ENCODE assay signal across 9 mouse cellular contexts in the genomic region with DNA sequence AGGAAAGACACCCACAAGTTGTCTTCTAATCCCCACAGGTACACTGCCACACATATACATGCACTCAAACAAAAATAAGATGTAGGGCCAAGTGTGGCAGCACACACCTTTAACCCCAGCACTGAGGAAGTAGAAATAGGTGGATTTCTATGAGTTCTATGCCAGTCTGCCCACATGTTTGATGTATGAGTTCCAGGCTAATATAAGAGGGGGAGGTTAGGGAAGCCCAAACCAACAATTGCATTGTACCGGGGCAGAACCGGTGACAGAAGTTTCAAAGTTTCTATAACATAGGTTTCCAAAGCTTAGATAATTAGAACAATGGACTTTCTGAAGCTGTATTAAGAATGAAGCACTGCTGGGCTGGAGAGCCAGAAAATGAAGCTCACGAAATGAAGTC. TPM values are rescaled to one million over a fixed set of nuclear protein-coding genes. Genes with fewer than 3 reads are reported as not detected.
A peak's percentile ranks its signal among the peaks of the same experiment; 100 is the strongest.
DNase-seq lines count a peak whose midpoint lies in the region; ATAC-seq and TF ChIP-seq lines count a peak whose summit lies in the region.
"Had no signal": no experiment of that assay in that cellular context is flagged by ENCODE, and none has a peak within 500 bp of the region (broad histone marks: within the 10 kb centered on the region; RNA-seq: fewer than 3 reads in every experiment).

No protein-coding gene starts in this region.

- H3K27ac ChIP-seq in heart, embryonic 11.5 days (ENCODE audit: low read depth, low read length), result no peak overlapping the region
- no peak overlapping the region for H3K27ac ChIP-seq in CH12.LX (ENCODE audit: insufficient read depth, low read depth)
- H3K27ac ChIP-seq in forebrain, embryonic 13.5 days, result no peak overlapping the region
- no peak overlapping the region for H3K27ac ChIP-seq in liver, embryonic 16.5 days (ENCODE audit: low read length)

- H3K4me1 ChIP-seq in heart, embryonic 11.5 days (ENCODE audit: control insufficient read depth, insufficient read depth, low read length), result peaks cover 16% of the 10 kb centered on the region
- peaks cover 0 to 18% of the 10 kb centered on the region in 2 experiments; a peak in 1 of 4 replicates for H3K4me1 ChIP-seq in CH12.LX (ENCODE audit: control insufficient read depth in 1 of 2, insufficient read depth in 2 of 2)
- H3K4me1 ChIP-seq in forebrain, embryonic 13.5 days, result peaks cover 21% of the 10 kb centered on the region
- H3K4me1 ChIP-seq in liver, embryonic 16.5 days (ENCODE audit: control insufficient read depth, low read depth, low read length), result peaks cover 15% of the 10 kb centered on the region

- TF ChIP-seq POLR2A in CH12.LX (IDR thresholded peaks at IDR 0.05; ENCODE audit: low read depth, low read length), result no peak

- in situ Hi-C loops in CH12.LX (cut with MboI; ENCODE audit: low pct_ligation_motif_present, low pct_unique_long_range_greater_than_20kb, low sequenced_read_pairs), result no loop called here

- 54% methylated on average over 3 of the region's 3 CpGs for WGBS in heart, embryonic 11.5 days (ENCODE audit: insufficient replicate concordance)
- 68% methylated on average over 3 of the region's 3 CpGs for WGBS in forebrain, embryonic 13.5 days
- WGBS in liver, embryonic 16.5 days (ENCODE audit: insufficient replicate concordance), result 50% methylated on average over 3 of the region's 3 CpGs

- no peak for TF ChIP-seq RAD21 in CH12.LX (IDR thresholded peaks at IDR 0.05; ENCODE audit: low read depth, low read length)

- peaks cover 26% of the 10 kb centered on the region for H3K36me3 ChIP-seq in heart, embryonic 11.5 days (ENCODE audit: control insufficient read depth, insufficient read depth, low read length)
- peaks cover 37 to 39% of the 10 kb centered on the region in 2 experiments for H3K36me3 ChIP-seq in CH12.LX (replicated peaks in 1 of 2; ENCODE audit: control insufficient read depth in 1 of 2, insufficient read depth in 1 of 2, low read length in 1 of 2)
- peaks cover 30% of the 10 kb centered on the region for H3K36me3 ChIP-seq in forebrain, embryonic 13.5 days (ENCODE audit: poor library complexity, severe bottlenecking)
- peaks cover 30% of the 10 kb centered on the region for H3K36me3 ChIP-seq in liver, embryonic 16.5 days (ENCODE audit: control insufficient read depth, insufficient read depth)

- peak overlapping the region; percentile 90 for H3K9ac ChIP-seq in heart, embryonic 11.5 days (ENCODE audit: low read depth, low read length)
- peak overlapping the region; percentile 81 for H3K9ac ChIP-seq in CH12.LX (ENCODE audit: insufficient read depth, low read depth)
- peak overlapping the region; percentile 91 for H3K9ac ChIP-seq in forebrain, embryonic 13.5 days
- H3K9ac ChIP-seq in liver, embryonic 16.5 days (ENCODE audit: low read depth, low read length), result peak overlapping the region; percentile 84

- H3K27me3 ChIP-seq in heart, embryonic 11.5 days (ENCODE audit: control insufficient read depth, insufficient read depth, low read length), result no peaks in the 10 kb centered on the region
- no peaks in the 10 kb centered on the region for H3K27me3 ChIP-seq in CH12.LX (replicated peaks)
- 0 out of 2 replicates have a peak, but pooled peaks cover 2% of the 10 kb centered on the region for H3K27me3 ChIP-seq in forebrain, embryonic 13.5 days
- no peaks in the 10 kb centered on the region for H3K27me3 ChIP-seq in liver, embryonic 16.5 days (ENCODE audit: control insufficient read depth, insufficient read depth, low read depth, low read length)

- dilution Hi-C loops in CH12.LX (cut with MboI; ENCODE audit: extremely low pct_ligation_motif_present, extremely low pct_unique_long_range_greater_than_20kb, low sequenced_read_pairs), result no loop called here

- peaks cover 3% of the 10 kb centered on the region for H3K9me3 ChIP-seq in heart, embryonic 11.5 days (replicated peaks; ENCODE audit: control insufficient read depth, low read length)
- peaks cover 41% of the 10 kb centered on the region for H3K9me3 ChIP-seq in CH12.LX (replicated peaks; ENCODE audit: low read length)
- peaks cover 7% of the 10 kb centered on the region for H3K9me3 ChIP-seq in forebrain, embryonic 13.5 days (replicated peaks)
- peaks cover 9% of the 10 kb centered on the region for H3K9me3 ChIP-seq in liver, embryonic 16.5 days (replicated peaks; ENCODE audit: control insufficient read depth, low read length)

- no peak for TF ChIP-seq CTCF in CH12.LX (conservative IDR thresholded peaks at IDR 0.05 in 1 of 2, IDR thresholded peaks at IDR 0.05 in 1 of 2; ENCODE audit: low read depth in 2 of 2, low read length in 2 of 2)

- peak overlapping the region; percentile 72 for H3K4me3 ChIP-seq in heart, embryonic 11.5 days (ENCODE audit: low read depth, low read length)
- H3K4me3 ChIP-seq in CH12.LX (replicated peaks in 1 of 3; ENCODE audit: low read depth in 2 of 3, low read length in 2 of 3, poor library complexity in 1 of 3), result peak overlapping the region; percentile 65 to 77 (median 76)
- H3K4me3 ChIP-seq in forebrain, embryonic 13.5 days, result peak overlapping the region; percentile 91
- H3K4me3 ChIP-seq in liver, embryonic 16.5 days (ENCODE audit: low read depth, low read length), result peak overlapping the region; percentile 81

- ATAC-seq in heart, embryonic 11.5 days (replicated peaks; ENCODE audit: insufficient number of reproducible peaks, low FRiP score, low TSS enrichment), result no peak
- no peak for ATAC-seq in forebrain, embryonic 13.5 days
- no peak for ATAC-seq in liver, embryonic 16.5 days (ENCODE audit: low read depth)

- peak overlapping the region; percentile 82 for H3K4me2 ChIP-seq in heart, embryonic 11.5 days
- H3K4me2 ChIP-seq in CH12.LX (ENCODE audit: insufficient read depth, low read depth, poor library complexity, severe bottlenecking), result peak overlapping the region; percentile 99
- peak overlapping the region; percentile 71 for H3K4me2 ChIP-seq in forebrain, embryonic 13.5 days
- peak overlapping the region; percentile 54 for H3K4me2 ChIP-seq in liver, embryonic 16.5 days (ENCODE audit: low read depth, low read length)

- TF ChIP-seq EP300 in CH12.LX (IDR thresholded peaks at IDR 0.05; ENCODE audit: low read length), result no peak

- no peak for DNase-seq in heart, postnatal 36 days
- no peak for DNase-seq in CH12.LX (ENCODE audit: extremely low read depth)
- DNase-seq in thymus, postnatal 0 days (ENCODE audit: low spot score), result no peak
- DNase-seq in left cerebral cortex, postnatal 10 days (ENCODE audit: extremely low spot score in 1 of 2, low spot score in 2 of 2), result no peak
- DNase-seq in frontal cortex, postnatal 36 days (ENCODE audit: low spot score in 2 of 2), result no peak
- DNase-seq: gastrocnemius, postnatal 25 days had no signal

- peaks cover 41% of the 10 kb centered on the region for H3K79me2 ChIP-seq in CH12.LX (replicated peaks; ENCODE audit: control insufficient read depth, extremely low read depth, insufficient read depth, poor library complexity, severe bottlenecking)

- intact Hi-C loops in heart, postnatal 36 days (cut with DNase I), result loop anchor here (1.0 to 5.0 kb wide), 4 partner anchors 58 to 247 kb away; partner anchors contain the start of genes 1110059G10Rik, Exosc7, Kif15 and Tcaim
- intact Hi-C loops in left cerebral cortex, postnatal 10 days (cut with DNase I), result no loop called here

RNA-seq across cellular contexts. Expression of gene Zfp445, which starts 1.0 kb away (rescaled TPM):
- polyA plus RNA-seq in heart, embryonic 11.5 days (2014; fragmentation: Nextera tagmentation; extraction: Ambion mirVana), result 34.4 and 42.1 TPM in 2 replicates
- 10 to 100 TPM; 81.3 to 84.5 TPM for total RNA-seq in heart, postnatal 36 days (2021)
- total RNA-seq in CH12.LX (2012; rRNA removed), result 53.8 and 56.3 TPM in 2 replicates
- total RNA-seq in CH12.LX (2014; rRNA removed), result 43.7 and 49.6 TPM in 2 replicates
- 46.0 and 55.5 TPM in 2 replicates for polyA plus RNA-seq in CH12.LX (2012; ENCODE audit: insufficient read length, low read depth)
- 80.5 and 95.8 TPM in 2 replicates for polyA plus RNA-seq in forebrain, embryonic 13.5 days (2015; fragmentation: Nextera tagmentation; extraction: Ambion mirVana)
- polyA plus RNA-seq in liver, embryonic 16.5 days (2015; fragmentation: Nextera tagmentation; extraction: Ambion mirVana), result 19.4 and 20.3 TPM in 2 replicates
- 32.5 and 36.0 TPM in 2 replicates for polyA plus RNA-seq in thymus, postnatal 0 days (2015; fragmentation: Nextera tagmentation; extraction: Ambion mirVana)
- total RNA-seq in left cerebral cortex, postnatal 10 days (2021), result 100 to 1,000 TPM; 166 to 172 TPM

RNA-seq across cellular contexts. Expression of gene Zkscan7, which starts 20.6 kb away (rescaled TPM):
- polyA plus RNA-seq in heart, embryonic 11.5 days (2014; fragmentation: Nextera tagmentation; extraction: Ambion mirVana), result 1.3 and 1.7 TPM in 2 replicates
- total RNA-seq in heart, postnatal 36 days (2021), result 1 to 10 TPM; 6.3 to 6.6 TPM
- total RNA-seq in CH12.LX (2012; rRNA removed), result 4.2 and 6.4 TPM in 2 replicates
- total RNA-seq in CH12.LX (2014; rRNA removed), result 6.6 and 7.5 TPM in 2 replicates
- 2.1 and 3.5 TPM in 2 replicates for polyA plus RNA-seq in CH12.LX (2012; ENCODE audit: insufficient read length, low read depth)
- 4.2 and 5.7 TPM in 2 replicates for polyA plus RNA-seq in forebrain, embryonic 13.5 days (2015; fragmentation: Nextera tagmentation; extraction: Ambion mirVana)
- 0.69 and 1.0 TPM in 2 replicates for polyA plus RNA-seq in liver, embryonic 16.5 days (2015; fragmentation: Nextera tagmentation; extraction: Ambion mirVana)
- 1.8 and 2.9 TPM in 2 replicates for polyA plus RNA-seq in thymus, postnatal 0 days (2015; fragmentation: Nextera tagmentation; extraction: Ambion mirVana)
- 1 to 10 TPM; 4.5 to 5.0 TPM for total RNA-seq in left cerebral cortex, postnatal 10 days (2021)

RNA-seq across cellular contexts. Expression of gene Gm35549, which starts 21.0 kb away (rescaled TPM):
- polyA plus RNA-seq in heart, embryonic 11.5 days (2014; fragmentation: Nextera tagmentation; extraction: Ambion mirVana), result 0.47 and 0.51 TPM in 2 replicates
- not detected for total RNA-seq in heart, postnatal 36 days (2021)
- total RNA-seq in CH12.LX (2012; rRNA removed) (0.13 TPM in 1 of 2 replicates, not detected in the other), CH12.LX (2014; rRNA removed) (not detected in 2 replicates)
- polyA plus RNA-seq in CH12.LX (2012; ENCODE audit: insufficient read length, low read depth), result 0.41 TPM in 1 of 2 replicates, not detected in the other
- 0.43 TPM in 1 of 2 replicates, not detected in the other for polyA plus RNA-seq in forebrain, embryonic 13.5 days (2015; fragmentation: Nextera tagmentation; extraction: Ambion mirVana)
- 0.16 TPM in 1 of 2 replicates, not detected in the other for polyA plus RNA-seq in liver, embryonic 16.5 days (2015; fragmentation: Nextera tagmentation; extraction: Ambion mirVana)
- 0.30 TPM in 1 of 2 replicates, not detected in the other for polyA plus RNA-seq in thymus, postnatal 0 days (2015; fragmentation: Nextera tagmentation; extraction: Ambion mirVana)
- not detected for total RNA-seq in left cerebral cortex, postnatal 10 days (2021)
- total RNA-seq: gastrocnemius, postnatal 25 days had no signal

RNA-seq across cellular contexts. Expression of gene Zfp105, which starts 58.0 kb away (rescaled TPM):
- polyA plus RNA-seq in heart, embryonic 11.5 days (2014; fragmentation: Nextera tagmentation; extraction: Ambion mirVana), result 15.5 and 15.6 TPM in 2 replicates
- total RNA-seq in heart, postnatal 36 days (2021), result 1 to 10 TPM; 1.9 to 2.0 TPM
- total RNA-seq in CH12.LX (2012; rRNA removed) (not detected in 2 replicates), CH12.LX (2014; rRNA removed) (not detected in 2 replicates)
- polyA plus RNA-seq in CH12.LX (2012; ENCODE audit: insufficient read length, low read depth), result not detected in 2 replicates
- polyA plus RNA-seq in forebrain, embryonic 13.5 days (2015; fragmentation: Nextera tagmentation; extraction: Ambion mirVana), result 30.5 TPM in 2 replicates
- 1.6 and 1.8 TPM in 2 replicates for polyA plus RNA-seq in liver, embryonic 16.5 days (2015; fragmentation: Nextera tagmentation; extraction: Ambion mirVana)
- 2.6 and 2.7 TPM in 2 replicates for polyA plus RNA-seq in thymus, postnatal 0 days (2015; fragmentation: Nextera tagmentation; extraction: Ambion mirVana)
- total RNA-seq in left cerebral cortex, postnatal 10 days (2021), result 1 to 10 TPM; 6.9 to 8.0 TPM

RNA-seq across cellular contexts. Expression of gene Tcaim, which starts 59.5 kb away (rescaled TPM):
- polyA plus RNA-seq in heart, embryonic 11.5 days (2014; fragmentation: Nextera tagmentation; extraction: Ambion mirVana), result 4.4 and 5.0 TPM in 2 replicates
- total RNA-seq in heart, postnatal 36 days (2021), result 10 to 100 TPM; 50.0 to 58.1 TPM
- 4.5 and 5.3 TPM in 2 replicates for total RNA-seq in CH12.LX (2012; rRNA removed)
- total RNA-seq in CH12.LX (2014; rRNA removed), result 10.1 and 12.3 TPM in 2 replicates
- polyA plus RNA-seq in CH12.LX (2012; ENCODE audit: insufficient read length, low read depth), result 4.4 and 5.2 TPM in 2 replicates
- polyA plus RNA-seq in forebrain, embryonic 13.5 days (2015; fragmentation: Nextera tagmentation; extraction: Ambion mirVana), result 6.9 and 7.0 TPM in 2 replicates
- 2.0 and 2.1 TPM in 2 replicates for polyA plus RNA-seq in liver, embryonic 16.5 days (2015; fragmentation: Nextera tagmentation; extraction: Ambion mirVana)
- polyA plus RNA-seq in thymus, postnatal 0 days (2015; fragmentation: Nextera tagmentation; extraction: Ambion mirVana), result 6.2 and 7.4 TPM in 2 replicates
- 10 to 100 TPM; 12.5 to 14.6 TPM for total RNA-seq in left cerebral cortex, postnatal 10 days (2021)
